Mouse (Mus musculus): ENCODE measurements around the gene 0610010K14Rik.

DNA sequence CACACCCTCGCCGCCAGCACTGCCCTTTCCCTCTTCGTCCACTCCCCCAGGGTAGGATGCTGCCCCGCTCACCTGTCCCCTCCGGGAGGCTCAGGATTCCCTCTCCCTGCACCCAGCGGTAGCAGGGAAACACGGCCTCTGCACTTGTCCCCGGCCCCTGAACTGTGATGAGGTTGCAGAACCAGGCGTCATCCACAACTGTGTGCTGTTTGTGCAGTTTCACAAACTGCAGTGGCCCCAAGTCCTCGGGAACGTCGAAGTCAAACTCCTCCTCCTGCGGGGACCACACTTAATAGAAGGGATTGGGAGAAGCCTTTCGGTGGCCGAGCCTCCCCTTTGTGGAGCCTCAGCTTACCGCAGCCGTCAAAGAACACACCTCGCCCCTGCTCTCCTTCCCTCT, 16.6 kb upstream of the 0610010K14Rik start:
- TF ChIP-seq EP300 (IDR thresholded peaks at IDR 0.05; ENCODE audit: low read depth) (no peak), CTCF (IDR thresholded peaks at IDR 0.05; ENCODE audit: low read depth) (no peak)
